Mouse (Mus musculus) myocyte (in vitro differentiated cells): ENCODE data around the gene Dnah9.

ENCODE experiments used
- POLR2A ChIP-seq: IDR thresholded peaks from one replicate; pipeline ENCODE4 v1.6.1; 2011; ENCODE audit warnings: low read depth, mild to moderate bottlenecking, control low read depth, moderate library complexity; ENCODE audit not compliant: insufficient read length
- REST ChIP-seq: IDR thresholded peaks from one replicate; pipeline ENCODE4 v1.6.1; 2011; ENCODE audit warnings: mild to moderate bottlenecking, control low read depth, moderate library complexity; ENCODE audit not compliant: insufficient read depth, insufficient read length

GRCm38 (mm10) chr11:65905487-65905886, 262.9 kb downstream of the Dnah9 start:
- TF ChIP-seq REST (no peak), POLR2A (no peak)
